Mouse (Mus musculus): ENCODE data around the gene Lrrc36. TPM values are rescaled to one million over a fixed set of nuclear protein-coding genes. Genes with fewer than 3 reads are reported as not detected.

Gene Lrrc36
- polyA plus RNA-seq, 1 experiment from 2014 or later: 0.09 TPM

GRCm38 (mm10) chr8:105481453-105481852 is 68.1 kb downstream of the Lrrc36 start:
- WGBS (ENCODE audit: insufficient replicate concordance): 64% methylated on average over 6 of the region's 6 CpGs
- ATAC-seq (ENCODE audit: low read depth): no peak

GRCm38 (mm10) chr8:105482123-105482522 is 68.8 kb downstream of the Lrrc36 start:
- Histone ChIP-seq H3K9ac (ENCODE audit: low read depth, low read length) (no peak overlapping the region), H3K4me3 (ENCODE audit: low read depth, low read length) (no peak overlapping the region), H3K4me2 (ENCODE audit: low read depth, low read length) (no peak overlapping the region), H3K9me3 (replicated peaks; ENCODE audit: control insufficient read depth, low read length) (no peaks in the 10 kb centered on the region), H3K4me1 (ENCODE audit: control insufficient read depth, low read depth, low read length) (no peaks in the 10 kb centered on the region), H3K27ac (ENCODE audit: low read length) (no peak overlapping the region), H3K36me3 (ENCODE audit: control insufficient read depth, insufficient read depth) (no peaks in the 10 kb centered on the region), H3K27me3 (ENCODE audit: control insufficient read depth, insufficient read depth, low read depth, low read length) (no peaks in the 10 kb centered on the region)
- WGBS (ENCODE audit: insufficient replicate concordance): 76% methylated on average over 8 of the region's 8 CpGs
- ATAC-seq (ENCODE audit: low read depth): no peak

More at GRCm38 (mm10) chr8:105481453-105481852, 68.1 kb downstream of the Lrrc36 start:
- no peak overlapping the region for H3K9ac ChIP-seq (ENCODE audit: low read depth, low read length)
- no peaks in the 10 kb centered on the region for H3K27me3 ChIP-seq (ENCODE audit: control insufficient read depth, insufficient read depth, low read depth, low read length)
- no peaks in the 10 kb centered on the region for H3K4me1 ChIP-seq (ENCODE audit: control insufficient read depth, low read depth, low read length)
- no peak overlapping the region for H3K27ac ChIP-seq (ENCODE audit: low read length)
- no peaks in the 10 kb centered on the region for H3K36me3 ChIP-seq (ENCODE audit: control insufficient read depth, insufficient read depth)
- no peak overlapping the region for H3K4me3 ChIP-seq (ENCODE audit: low read depth, low read length)
- H3K4me2 ChIP-seq (ENCODE audit: low read depth, low read length): no peak overlapping the region
- H3K9me3 ChIP-seq (replicated peaks; ENCODE audit: control insufficient read depth, low read length): no peaks in the 10 kb centered on the region

GRCm38 (mm10) chr8:105483212-105484029 is 70.0 kb downstream of the Lrrc36 start:
- ATAC-seq (ENCODE audit: low read depth): no peak
- no peak overlapping the region for H3K4me3 ChIP-seq (ENCODE audit: low read depth, low read length)
- no peak overlapping the region for H3K27ac ChIP-seq (ENCODE audit: low read length)
- WGBS (ENCODE audit: insufficient replicate concordance): 52% methylated on average over 14 of the region's 14 CpGs
- no peaks in the 10 kb centered on the region for H3K36me3 ChIP-seq (ENCODE audit: control insufficient read depth, insufficient read depth)
- H3K4me2 ChIP-seq (ENCODE audit: low read depth, low read length): no peak overlapping the region
- H3K9ac ChIP-seq (ENCODE audit: low read depth, low read length): no peak overlapping the region
- H3K9me3 ChIP-seq (replicated peaks; ENCODE audit: control insufficient read depth, low read length): no peaks in the 10 kb centered on the region
- no peaks in the 10 kb centered on the region for H3K4me1 ChIP-seq (ENCODE audit: control insufficient read depth, low read depth, low read length)
- no peaks in the 10 kb centered on the region for H3K27me3 ChIP-seq (ENCODE audit: control insufficient read depth, insufficient read depth, low read depth, low read length)

- Histone ChIP-seq H3K9ac (ENCODE audit: low read depth, low read length) (no peak overlapping the region), H3K4me2 (ENCODE audit: low read depth, low read length) (no peak overlapping the region), H3K36me3 (ENCODE audit: control insufficient read depth, insufficient read depth) (no peaks in the 10 kb centered on the region), H3K27ac (ENCODE audit: low read length) (no peak overlapping the region), H3K27me3 (ENCODE audit: control insufficient read depth, insufficient read depth, low read depth, low read length) (no peaks in the 10 kb centered on the region), H3K4me1 (ENCODE audit: control insufficient read depth, low read depth, low read length) (no peaks in the 10 kb centered on the region), H3K4me3 (ENCODE audit: low read depth, low read length) (no peak overlapping the region), H3K9me3 (replicated peaks; ENCODE audit: control insufficient read depth, low read length) (no peaks in the 10 kb centered on the region)
- ATAC-seq (ENCODE audit: low read depth): no peak
- WGBS (ENCODE audit: insufficient replicate concordance): 65% methylated on average over 3 of the region's 3 CpGs
Observed at GRCm38 (mm10) chr8:105484030-105484368, 70.6 kb downstream of the Lrrc36 start.

- H3K4me2 ChIP-seq (ENCODE audit: low read depth, low read length): no peak overlapping the region
- H3K9me3 ChIP-seq (replicated peaks; ENCODE audit: control insufficient read depth, low read length): no peaks in the 10 kb centered on the region
- 63% methylated on average over 2 of the region's 2 CpGs for WGBS (ENCODE audit: insufficient replicate concordance)
- no peaks in the 10 kb centered on the region for H3K27me3 ChIP-seq (ENCODE audit: control insufficient read depth, insufficient read depth, low read depth, low read length)
- no peaks in the 10 kb centered on the region for H3K36me3 ChIP-seq (ENCODE audit: control insufficient read depth, insufficient read depth)
- H3K4me1 ChIP-seq (ENCODE audit: control insufficient read depth, low read depth, low read length): no peaks in the 10 kb centered on the region
- no peak overlapping the region for H3K9ac ChIP-seq (ENCODE audit: low read depth, low read length)
- no peak for ATAC-seq (ENCODE audit: low read depth)
- no peak overlapping the region for H3K4me3 ChIP-seq (ENCODE audit: low read depth, low read length)
- no peak overlapping the region for H3K27ac ChIP-seq (ENCODE audit: low read length)
Observed at GRCm38 (mm10) chr8:105484392-105484791, 71.0 kb downstream of the Lrrc36 start.

- no peak overlapping the region for H3K9ac ChIP-seq (ENCODE audit: low read depth, low read length)
- WGBS (ENCODE audit: insufficient replicate concordance): 64% methylated on average over 3 of the region's 3 CpGs
- no peaks in the 10 kb centered on the region for H3K27me3 ChIP-seq (ENCODE audit: control insufficient read depth, insufficient read depth, low read depth, low read length)
- peaks cover 4% of the 10 kb centered on the region for H3K4me1 ChIP-seq (ENCODE audit: control insufficient read depth, low read depth, low read length)
- ATAC-seq (ENCODE audit: low read depth): no peak
- H3K27ac ChIP-seq (ENCODE audit: low read length): no peak overlapping the region
- no peak overlapping the region for H3K4me3 ChIP-seq (ENCODE audit: low read depth, low read length)
- H3K9me3 ChIP-seq (replicated peaks; ENCODE audit: control insufficient read depth, low read length): no peaks in the 10 kb centered on the region
- H3K36me3 ChIP-seq (ENCODE audit: control insufficient read depth, insufficient read depth): no peaks in the 10 kb centered on the region
- no peak overlapping the region for H3K4me2 ChIP-seq (ENCODE audit: low read depth, low read length)
Observed at GRCm38 (mm10) chr8:105488082-105488481, 74.7 kb downstream of the Lrrc36 start.

- H3K27me3 ChIP-seq (ENCODE audit: control insufficient read depth, insufficient read depth, low read depth, low read length): no peaks in the 10 kb centered on the region
- no peak overlapping the region for H3K27ac ChIP-seq (ENCODE audit: low read length)
- peaks cover 4% of the 10 kb centered on the region for H3K4me1 ChIP-seq (ENCODE audit: control insufficient read depth, low read depth, low read length)
- WGBS (ENCODE audit: insufficient replicate concordance): 9% methylated on average over 1 of the region's 1 CpGs
- no peak for ATAC-seq (ENCODE audit: low read depth)
- H3K9me3 ChIP-seq (replicated peaks; ENCODE audit: control insufficient read depth, low read length): no peaks in the 10 kb centered on the region
- H3K4me3 ChIP-seq (ENCODE audit: low read depth, low read length): no peak overlapping the region
- H3K4me2 ChIP-seq (ENCODE audit: low read depth, low read length): no peak overlapping the region
- no peaks in the 10 kb centered on the region for H3K36me3 ChIP-seq (ENCODE audit: control insufficient read depth, insufficient read depth)
- no peak overlapping the region for H3K9ac ChIP-seq (ENCODE audit: low read depth, low read length)
Observed at GRCm38 (mm10) chr8:105489281-105489680, 75.9 kb downstream of the Lrrc36 start.

GRCm38 (mm10) chr8:105493495-105493894 is 80.1 kb downstream of the Lrrc36 start:
- Histone ChIP-seq H3K4me2 (ENCODE audit: low read depth, low read length) (no peak overlapping the region), H3K4me3 (ENCODE audit: low read depth, low read length) (no peak overlapping the region), H3K36me3 (ENCODE audit: control insufficient read depth, insufficient read depth) (no peaks in the 10 kb centered on the region), H3K27me3 (ENCODE audit: control insufficient read depth, insufficient read depth, low read depth, low read length) (no peaks in the 10 kb centered on the region; the same call in none of the 2 replicates), H3K27ac (ENCODE audit: low read length) (no peak overlapping the region), H3K9me3 (replicated peaks; ENCODE audit: control insufficient read depth, low read length) (no peaks in the 10 kb centered on the region), H3K4me1 (ENCODE audit: control insufficient read depth, low read depth, low read length) (peaks cover 14% of the 10 kb centered on the region), H3K9ac (ENCODE audit: low read depth, low read length) (no peak overlapping the region)
- 67% methylated on average over 3 of the region's 3 CpGs for WGBS (ENCODE audit: insufficient replicate concordance)
- ATAC-seq (ENCODE audit: low read depth): no peak

GRCm38 (mm10) chr8:105494566-105494965 is 81.2 kb downstream of the Lrrc36 start:
- Histone ChIP-seq H3K4me2 (ENCODE audit: low read depth, low read length) (no peak overlapping the region), H3K27me3 (ENCODE audit: control insufficient read depth, insufficient read depth, low read depth, low read length) (no peaks in the 10 kb centered on the region; the same call in none of the 2 replicates), H3K9ac (ENCODE audit: low read depth, low read length) (no peak overlapping the region), H3K4me3 (ENCODE audit: low read depth, low read length) (no peak overlapping the region), H3K27ac (ENCODE audit: low read length) (no peak overlapping the region), H3K36me3 (ENCODE audit: control insufficient read depth, insufficient read depth) (no peaks in the 10 kb centered on the region), H3K4me1 (ENCODE audit: control insufficient read depth, low read depth, low read length) (peaks cover 14% of the 10 kb centered on the region), H3K9me3 (replicated peaks; ENCODE audit: control insufficient read depth, low read length) (no peaks in the 10 kb centered on the region)
- no peak for ATAC-seq (ENCODE audit: low read depth)
- 62% methylated on average over 3 of the region's 3 CpGs for WGBS (ENCODE audit: insufficient replicate concordance)
